Mouse (Mus musculus): ENCODE data around the gene Gm17387. TPM values are rescaled to one million over a fixed set of nuclear protein-coding genes. Genes with fewer than 3 reads are reported as not detected.
A peak's percentile ranks its signal among the peaks of the same experiment; 100 is the strongest.
"Not testable (repeated sequence)": the region's sequence is repeated elsewhere in the genome, so short reads cannot be mapped to it uniquely, and the experiment has no call there.

Gm17387 gene
- polyA plus RNA-seq, 1 experiment from 2014 or later, result not detected

DNA sequence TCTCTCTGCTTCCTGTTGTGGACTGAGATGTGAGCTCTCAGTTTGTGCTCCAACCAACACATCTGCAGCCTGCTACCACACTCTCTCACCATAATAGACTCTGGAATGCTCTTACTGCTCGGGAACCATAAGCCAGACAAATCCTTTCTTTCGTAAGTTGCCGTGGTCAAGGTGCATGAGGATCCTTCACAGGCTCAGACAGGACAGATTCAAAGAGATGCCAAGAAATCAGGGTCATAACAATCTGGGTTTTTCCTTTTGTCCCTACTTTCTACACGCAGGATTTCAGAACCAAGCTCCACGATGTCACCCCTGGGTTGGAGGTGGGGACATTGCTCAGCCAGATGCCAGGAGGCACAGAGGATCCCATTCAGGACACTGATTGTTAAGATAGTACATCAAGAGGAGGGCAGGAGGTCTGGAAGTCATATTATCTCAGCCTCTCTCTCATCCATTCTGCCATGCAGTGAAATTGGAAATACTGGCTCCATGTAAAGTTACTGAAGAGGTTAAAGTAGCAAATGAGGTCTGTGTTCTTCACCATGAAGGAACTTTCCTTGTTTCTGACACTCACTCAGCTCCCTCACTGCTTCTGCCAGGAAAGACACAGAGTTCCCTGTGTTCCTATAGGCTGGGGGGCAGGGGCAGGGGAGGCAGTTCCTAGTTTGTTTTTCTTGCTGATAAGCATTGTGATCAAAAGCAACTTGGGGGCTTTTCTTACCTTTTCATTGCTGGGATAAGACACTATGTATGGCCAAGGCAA, 25.5 kb upstream of the Gm17387 start:
- no peak for DNase-seq (ENCODE audit: low spot score)
- Histone ChIP-seq H3K9me3 (replicated peaks) (no peaks in the 10 kb centered on the region), H3K36me3 (no peaks in the 10 kb centered on the region), H3K4me3 (no peak overlapping the region), H3K27me3 (ENCODE audit: low read depth, poor library complexity, severe bottlenecking) (no peaks in the 10 kb centered on the region), H3K27ac (no peak overlapping the region), H3K4me1 (peaks cover 3% of the 10 kb centered on the region)
- 87% methylated on average over 5 of the region's 5 CpGs for WGBS

DNA sequence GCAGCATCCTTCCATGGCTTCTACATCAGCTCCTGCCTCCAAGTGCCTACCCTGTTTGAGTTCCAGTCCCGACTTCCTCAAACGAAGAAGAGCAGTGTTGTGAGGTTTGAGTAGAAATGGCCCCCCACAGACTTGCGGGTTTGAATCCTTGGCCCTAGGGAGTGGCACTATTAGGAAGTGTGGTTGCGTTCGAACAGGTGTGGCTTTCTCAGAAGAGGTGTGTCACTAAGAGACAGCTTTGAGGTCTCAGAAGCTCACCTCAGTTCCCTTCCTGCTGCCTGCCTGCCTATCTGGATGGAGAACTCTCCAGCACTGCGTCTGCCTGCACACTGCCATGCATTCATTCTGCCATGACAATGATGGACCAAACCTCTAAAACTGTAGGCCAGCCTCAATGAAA, 22.5 kb upstream of the Gm17387 start:
- no peaks in the 10 kb centered on the region for H3K9me3 ChIP-seq (replicated peaks)
- H3K36me3 ChIP-seq, result no peaks in the 10 kb centered on the region
- 92% methylated on average over 6 of the region's 6 CpGs for WGBS
- H3K4me3 ChIP-seq, result no peak overlapping the region
- H3K27me3 ChIP-seq (ENCODE audit: low read depth, poor library complexity, severe bottlenecking), result no peaks in the 10 kb centered on the region
- no peak for DNase-seq (ENCODE audit: low spot score)
- peaks cover 33% of the 10 kb centered on the region for H3K4me1 ChIP-seq
- H3K27ac ChIP-seq, result no peak overlapping the region

DNA sequence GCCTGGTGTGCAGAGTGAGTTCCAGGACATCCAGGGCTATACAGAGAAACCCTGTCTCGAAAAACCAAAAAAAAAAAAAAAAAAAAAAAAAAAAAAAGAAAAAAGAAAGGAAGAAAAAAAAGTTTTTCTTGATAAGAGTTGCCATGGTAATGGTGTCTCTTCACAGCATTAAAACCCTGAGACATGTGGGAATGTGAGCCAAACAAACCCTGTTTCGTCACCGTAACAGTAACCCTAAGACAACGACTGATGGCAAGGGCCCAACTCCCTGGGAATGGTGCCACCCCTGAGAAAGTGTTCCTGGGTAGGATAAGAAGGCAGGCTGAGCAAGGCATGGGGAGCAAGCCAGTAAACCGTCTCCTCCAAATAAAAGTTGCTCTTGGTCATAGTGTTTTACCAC, 22.0 kb upstream of the Gm17387 start:
- Histone ChIP-seq H3K4me1 (peaks cover 35% of the 10 kb centered on the region), H3K9me3 (replicated peaks) (no peaks in the 10 kb centered on the region), H3K27me3 (ENCODE audit: low read depth, poor library complexity, severe bottlenecking) (no peaks in the 10 kb centered on the region), H3K4me3 (no peak overlapping the region), H3K36me3 (no peaks in the 10 kb centered on the region), H3K27ac (no peak overlapping the region)
- no peak for DNase-seq (ENCODE audit: low spot score)
- WGBS, result 91% methylated on average over 5 of the region's 5 CpGs

DNA sequence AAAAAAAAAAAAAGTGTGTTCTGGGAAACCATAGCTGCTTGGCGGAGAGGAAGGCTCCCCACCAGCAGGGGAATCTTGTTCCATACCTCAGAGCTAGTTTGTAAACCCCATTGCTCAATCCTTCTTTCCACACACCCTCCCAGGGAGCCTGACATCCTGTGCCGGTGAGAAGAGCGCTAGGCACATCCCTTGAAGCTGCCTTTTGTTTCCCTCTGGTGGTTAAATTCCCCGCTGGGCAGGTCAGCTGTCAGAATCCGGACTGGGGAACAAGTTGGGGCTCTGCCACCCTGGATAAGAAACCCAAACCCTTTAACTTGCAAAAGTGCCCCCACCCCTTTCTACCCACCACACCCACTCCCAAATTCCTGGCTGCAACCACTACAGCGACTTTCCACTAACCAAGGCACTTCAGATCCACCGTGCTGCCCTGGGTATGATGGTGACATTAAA, 20.6 kb upstream of the Gm17387 start:
- no peaks in the 10 kb centered on the region for H3K36me3 ChIP-seq
- peak overlapping the region; percentile 35 for H3K4me3 ChIP-seq
- no peaks in the 10 kb centered on the region for H3K9me3 ChIP-seq (replicated peaks)
- WGBS, result 5% methylated on average over 7 of the region's 7 CpGs
- no peak for DNase-seq (ENCODE audit: low spot score)
- H3K27me3 ChIP-seq (ENCODE audit: low read depth, poor library complexity, severe bottlenecking), result no peaks in the 10 kb centered on the region
- H3K4me1 ChIP-seq, result peaks cover 35% of the 10 kb centered on the region
- H3K27ac ChIP-seq, result peak overlapping the region; percentile 56; the same call in 1 of the 2 replicates

DNA sequence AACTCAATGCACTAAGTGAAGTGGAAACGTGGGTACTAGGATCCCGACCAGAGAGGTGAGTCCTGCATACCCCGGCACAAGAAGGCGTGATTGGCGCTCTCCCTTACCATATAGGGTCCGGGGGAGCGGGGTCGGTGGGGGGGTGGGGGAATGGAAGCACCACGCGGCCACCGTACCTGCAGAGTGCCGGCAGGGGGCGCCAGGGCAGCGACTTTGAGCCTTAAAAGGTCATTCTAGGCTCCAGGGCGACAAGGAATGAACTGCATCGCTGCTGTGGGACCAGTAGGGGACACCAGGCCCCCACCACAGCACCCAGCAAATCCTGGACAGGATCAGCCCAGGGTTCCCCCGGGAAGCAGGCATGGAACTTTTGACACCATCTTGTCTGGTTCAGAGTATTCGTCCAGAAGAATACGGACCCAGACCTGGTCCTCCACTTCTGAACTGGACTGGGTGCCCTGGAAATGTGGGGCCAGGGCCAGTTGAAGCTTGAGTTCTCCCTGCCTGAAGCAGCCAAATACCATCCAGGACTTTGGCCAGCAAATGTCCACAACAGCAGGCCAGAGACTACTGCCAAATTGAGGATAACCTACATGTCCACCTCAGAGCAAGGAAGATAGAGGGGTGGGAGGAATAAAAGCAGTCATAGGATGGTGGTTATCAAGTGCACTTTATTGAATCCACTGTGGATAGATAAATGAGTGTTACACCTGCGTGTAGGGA, 19.8 kb upstream of the Gm17387 start:
- Histone ChIP-seq H3K27me3 (ENCODE audit: low read depth, poor library complexity, severe bottlenecking) (no peaks in the 10 kb centered on the region), H3K9me3 (replicated peaks) (no peaks in the 10 kb centered on the region), H3K4me1 (peaks cover 35% of the 10 kb centered on the region), H3K27ac (peak overlapping the region; percentile 56), H3K36me3 (no peaks in the 10 kb centered on the region), H3K4me3 (peak overlapping the region; percentile 35)
- 8% methylated on average over 20 of the region's 20 CpGs for WGBS
- peak; percentile 92 for DNase-seq (ENCODE audit: low spot score)

DNA sequence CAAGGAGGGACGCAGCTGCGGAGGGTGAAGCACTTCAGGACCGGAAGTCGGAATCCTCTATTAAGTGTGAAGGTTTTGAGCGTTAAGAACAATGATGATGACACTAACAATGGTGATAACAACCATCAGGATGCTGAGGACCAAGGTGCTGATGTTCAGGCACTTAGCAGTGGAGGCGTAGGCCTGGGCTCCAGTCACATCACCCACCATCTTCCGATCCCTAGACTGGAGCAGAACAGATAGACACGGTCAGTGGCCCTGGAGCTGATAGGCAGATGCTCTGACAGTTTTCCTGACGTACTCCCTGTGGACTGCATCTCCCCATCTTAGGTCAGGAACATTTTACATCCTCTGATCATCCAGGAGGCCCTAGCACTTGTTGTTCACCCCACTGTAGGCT, 19.3 kb upstream of the Gm17387 start:
- Histone ChIP-seq H3K27ac (peak overlapping the region; percentile 84), H3K4me3 (peak overlapping the region; percentile 53), H3K9me3 (replicated peaks) (no peaks in the 10 kb centered on the region), H3K36me3 (no peaks in the 10 kb centered on the region), H3K27me3 (ENCODE audit: low read depth, poor library complexity, severe bottlenecking) (no peaks in the 10 kb centered on the region), H3K4me1 (peaks cover 35% of the 10 kb centered on the region)
- no peak for DNase-seq (ENCODE audit: low spot score)
- WGBS, result 87% methylated on average over 9 of the region's 9 CpGs

DNA sequence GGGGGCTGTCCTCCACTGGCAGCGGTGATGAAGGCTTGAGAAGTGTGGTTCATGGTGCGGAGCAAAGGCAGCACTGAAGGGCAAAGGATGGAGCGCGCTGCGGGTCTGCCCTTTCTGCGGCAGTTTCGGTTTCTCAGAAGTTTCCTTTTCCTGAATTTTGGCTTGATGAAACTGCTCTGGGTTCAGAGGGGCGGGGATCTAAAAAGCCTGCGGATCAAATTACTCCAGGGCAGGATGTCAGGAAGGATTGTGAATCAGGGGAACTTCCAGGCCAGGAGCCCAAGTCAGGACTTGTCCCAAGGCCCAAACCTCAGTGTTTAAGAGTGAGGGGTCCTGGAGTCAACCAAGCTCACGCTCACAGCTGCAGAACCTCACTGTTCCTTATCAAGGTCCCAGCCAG, 18.3 kb upstream of the Gm17387 start, which contains the start of gene Ifitm3:
Gene Ifitm3, minus strand, starts transcription at position 178 of the 400 bp plus-strand sequence.
- H3K36me3 ChIP-seq, result no peaks in the 10 kb centered on the region
- H3K4me3 ChIP-seq, result peak within 1 kb of the TSS; percentile 53
- H3K27ac ChIP-seq, result peak within 1 kb of the TSS; percentile 84
- peaks cover 35% of the 10 kb centered on the region for H3K4me1 ChIP-seq
- whole genome bisulfite sequencing, result 11% methylated on average over 10 of the region's 10 CpGs
- H3K27me3 ChIP-seq (ENCODE audit: low read depth, poor library complexity, severe bottlenecking), result no peaks in the 10 kb centered on the region
- peak; percentile 64 for DNase-seq (ENCODE audit: low spot score)
- H3K9me3 ChIP-seq (replicated peaks), result no peaks in the 10 kb centered on the region

DNA sequence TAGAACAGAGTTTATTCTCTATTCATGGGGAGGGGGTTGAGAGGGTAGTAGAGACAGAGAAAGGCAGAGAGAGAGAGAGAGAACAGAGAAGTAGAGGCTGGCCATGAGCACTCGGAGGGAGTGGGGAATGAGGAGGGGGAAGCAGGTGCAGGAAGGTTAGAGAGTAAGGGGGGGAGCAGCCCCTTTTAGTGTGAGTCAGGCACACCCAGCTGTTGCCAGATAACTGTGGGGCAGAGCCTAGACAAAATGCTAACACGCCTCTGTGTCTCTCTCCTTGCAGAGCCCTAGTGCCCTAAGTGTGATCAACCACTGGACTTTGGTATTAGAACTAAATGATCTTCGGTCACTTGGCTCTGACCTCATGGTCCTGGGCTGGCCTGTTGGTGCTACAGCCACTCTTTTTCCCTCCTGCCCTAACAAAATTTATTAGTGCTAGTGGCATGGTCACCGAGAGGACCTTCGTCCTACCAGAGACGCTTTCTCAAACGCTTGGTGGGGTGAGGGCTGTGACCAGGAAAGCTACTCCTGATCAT, 17.6 kb upstream of the Gm17387 start:
- H3K36me3 ChIP-seq, result no peaks in the 10 kb centered on the region
- peaks cover 35% of the 10 kb centered on the region for H3K4me1 ChIP-seq
- H3K9me3 ChIP-seq (replicated peaks), result no peaks in the 10 kb centered on the region
- H3K27ac ChIP-seq, result peak overlapping the region; percentile 84
- 81% methylated on average over 7 of the region's 7 CpGs for WGBS
- H3K4me3 ChIP-seq, result peak overlapping the region; percentile 53; the same call in 1 of the 2 replicates
- DNase-seq (ENCODE audit: low spot score), result no peak
- H3K27me3 ChIP-seq (ENCODE audit: low read depth, poor library complexity, severe bottlenecking), result no peaks in the 10 kb centered on the region

DNA sequence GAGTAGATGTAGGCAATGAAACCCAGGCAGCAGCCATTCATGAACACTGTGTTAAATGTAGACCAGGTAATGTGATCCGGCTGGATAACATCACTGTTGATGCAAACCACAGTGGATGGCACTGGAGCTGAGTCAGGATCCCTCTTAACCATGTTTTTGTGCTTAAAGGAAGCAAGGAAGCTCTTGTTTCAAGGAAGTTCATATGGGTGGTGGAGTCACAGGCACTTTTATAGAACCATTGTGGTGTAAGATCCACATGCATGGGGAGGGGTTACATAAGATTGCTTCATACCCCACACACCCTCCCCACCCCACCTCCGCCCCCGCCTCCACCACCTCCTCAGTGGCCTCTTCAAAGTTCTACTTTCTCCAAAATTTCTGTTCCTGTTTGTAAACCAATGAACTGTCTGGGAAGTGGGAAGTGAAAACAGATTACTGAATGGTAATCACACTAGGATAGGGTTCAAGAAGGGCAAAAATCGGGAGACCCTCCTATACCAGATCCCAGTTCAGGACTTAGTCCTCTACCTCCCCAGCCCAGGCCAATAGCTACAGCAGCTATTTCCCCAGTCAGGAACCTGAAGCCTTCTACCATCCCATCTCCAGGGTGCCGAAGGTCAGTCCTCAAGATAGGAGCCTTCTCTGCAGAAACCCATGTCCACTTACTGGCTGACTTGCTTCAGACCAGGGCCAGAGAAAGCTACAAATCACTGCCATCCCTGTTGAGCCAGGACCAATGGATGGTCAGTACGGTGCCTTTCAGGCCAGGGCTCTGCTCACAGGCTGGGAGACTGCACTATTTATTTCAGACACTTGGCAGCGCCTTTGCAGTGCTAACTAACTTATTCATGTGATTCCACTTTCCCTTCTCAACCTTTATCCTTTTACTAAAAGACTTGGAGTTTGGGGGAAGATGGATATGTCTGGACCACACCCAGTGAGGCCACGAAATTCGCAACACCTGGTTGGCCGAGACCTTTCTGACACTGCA, 11.9 kb upstream of the Gm17387 start:
- Histone ChIP-seq H3K4me3 (no peak overlapping the region), H3K4me1 (no peaks in the 10 kb centered on the region), H3K9me3 (replicated peaks) (no peaks in the 10 kb centered on the region), H3K27ac (no peak overlapping the region), H3K36me3 (no peaks in the 10 kb centered on the region), H3K27me3 (ENCODE audit: low read depth, poor library complexity, severe bottlenecking) (no peaks in the 10 kb centered on the region)
- 89% methylated on average over 10 of the region's 10 CpGs for WGBS
- DNase-seq (ENCODE audit: low spot score), result no peak

DNA sequence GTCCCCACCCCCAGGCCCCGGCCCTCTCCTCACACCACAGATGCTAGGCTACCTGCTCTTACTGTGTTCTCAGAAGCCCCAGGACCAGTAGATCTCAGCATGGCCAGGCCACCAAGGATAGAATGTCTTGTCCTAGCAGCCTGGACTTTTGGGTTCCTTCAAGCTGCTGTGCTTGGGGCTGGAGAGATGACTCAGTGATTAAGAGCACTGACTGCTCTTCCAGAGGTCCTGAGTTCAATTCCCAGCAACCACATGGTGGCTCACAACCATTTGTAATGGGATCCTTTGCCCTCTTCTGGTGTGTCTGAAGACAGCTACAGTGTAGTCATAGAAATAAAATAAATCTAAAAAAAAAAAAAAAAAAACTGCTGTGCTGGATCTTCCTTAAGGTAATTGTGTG, 11.1 kb upstream of the Gm17387 start, which contains the start of gene Ifitm6:
Gene Ifitm6, minus strand, starts transcription at position 101 of the 400 bp plus-strand sequence.
- H3K9me3 ChIP-seq (replicated peaks); H3K4me3 ChIP-seq; H3K36me3 ChIP-seq; H3K27ac ChIP-seq; H3K27me3 ChIP-seq (ENCODE audit: low read depth, poor library complexity, severe bottlenecking); H3K4me1 ChIP-seq; DNase-seq (ENCODE audit: low spot score): not testable (repeated sequence)
- 93% methylated on average over 1 of the region's 1 CpGs for WGBS

DNA sequence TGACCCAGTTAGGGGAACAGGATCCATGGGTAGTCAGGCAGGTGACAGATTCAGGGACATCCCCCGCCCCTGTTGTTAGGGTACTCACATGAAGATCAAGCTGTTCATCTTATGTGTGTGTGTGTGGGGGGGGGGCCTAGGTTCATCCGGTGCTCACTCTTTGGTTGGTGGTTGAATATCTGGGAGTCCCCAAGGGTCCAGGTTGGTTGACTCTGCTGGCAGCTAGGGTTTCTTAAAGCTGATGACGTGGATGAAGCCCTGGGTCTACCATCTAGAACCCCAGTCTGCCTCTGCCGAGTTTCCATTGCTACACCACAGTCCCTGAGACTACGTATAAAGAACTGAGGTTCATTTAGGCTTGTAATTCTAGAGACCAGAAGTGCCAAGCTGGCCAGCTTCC, 9.9 kb upstream of the Gm17387 start:
- WGBS, result 93% methylated on average over 5 of the region's 5 CpGs
- no peak overlapping the region for H3K4me3 ChIP-seq
- H3K9me3 ChIP-seq (replicated peaks), result no peaks in the 10 kb centered on the region
- no peak for DNase-seq (ENCODE audit: low spot score)
- no peaks in the 10 kb centered on the region for H3K36me3 ChIP-seq
- no peak overlapping the region for H3K27ac ChIP-seq
- no peaks in the 10 kb centered on the region for H3K4me1 ChIP-seq
- no peaks in the 10 kb centered on the region for H3K27me3 ChIP-seq (ENCODE audit: low read depth, poor library complexity, severe bottlenecking)
